Mouse (Mus musculus): ENCODE results near the gene Mettl22.

DNA sequence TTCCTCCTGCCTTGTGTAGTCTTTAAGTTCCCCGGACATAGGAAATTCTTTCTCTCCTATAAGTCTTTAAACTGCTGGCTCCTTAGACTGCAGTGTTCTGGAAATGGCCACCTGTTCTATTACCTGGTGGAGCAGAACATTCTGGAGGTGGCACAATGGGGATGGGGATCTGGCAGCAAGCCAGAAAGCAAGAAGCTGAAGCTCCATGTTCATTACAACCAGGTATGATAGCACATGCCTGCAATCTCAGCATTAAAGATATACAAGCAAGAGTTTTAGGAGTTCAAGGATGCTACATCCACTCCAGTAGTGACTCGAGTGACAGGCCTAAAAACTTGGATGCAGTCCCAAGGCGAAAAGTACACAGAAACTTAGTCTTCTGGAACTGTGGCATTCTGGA is 38.0 kb upstream of the Mettl22 start:
- no peak for TF ChIP-seq CTCF (IDR thresholded peaks at IDR 0.05; ENCODE audit: insufficient read depth, low read length)
- no peak for TF ChIP-seq POLR2A (IDR thresholded peaks at IDR 0.05; ENCODE audit: borderline replicate concordance, extremely low read depth, low read depth, low read length)

Measured in lung, adult 2 months (tissue).